Mouse (Mus musculus): ENCODE measurements around the gene Gm20909.
"Not testable (repeated sequence)": the region's sequence is repeated elsewhere in the genome, so short reads cannot be mapped to it uniquely, and the experiment has no call there.

Gene Gm20909

DNA sequence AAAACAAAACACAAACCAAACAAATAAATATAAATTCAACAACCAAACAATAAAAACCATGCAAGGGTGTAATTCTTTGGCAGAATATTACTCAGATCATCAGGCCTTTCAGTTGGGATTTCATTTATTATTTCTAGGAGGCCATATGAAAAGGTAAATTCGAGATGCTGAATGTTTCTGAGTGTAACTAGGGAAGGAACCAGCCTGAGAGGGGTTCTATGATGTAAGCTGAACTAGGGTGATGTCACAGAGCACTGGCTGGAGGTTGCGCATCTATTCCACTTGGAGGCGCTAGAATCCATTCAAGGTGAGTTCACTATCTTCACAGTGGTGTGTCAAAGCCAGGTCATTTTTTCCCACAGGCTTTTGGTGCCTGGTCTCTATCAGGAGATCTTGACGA, at the start of gene Gm20909:
Gene Gm20909 (plus strand): TSS at position 301 of the 400 bp plus-strand sequence.
- not testable (repeated sequence) for DNase-seq (ENCODE audit: low read depth, low spot score)

Measured in ZHBTc4 (cell line).